Mouse (Mus musculus) naive thymus-derived CD4-positive, alpha-beta T cell, adult 2 months (primary cell): Measurements from ENCODE around the gene Nup54.

Source experiments
- DNase-seq: peaks from one replicate; pipeline ENCODE4 v3.0.0-alpha.2; 2011; ENCODE audit warnings: low read depth

The Nup54 gene

DNA sequence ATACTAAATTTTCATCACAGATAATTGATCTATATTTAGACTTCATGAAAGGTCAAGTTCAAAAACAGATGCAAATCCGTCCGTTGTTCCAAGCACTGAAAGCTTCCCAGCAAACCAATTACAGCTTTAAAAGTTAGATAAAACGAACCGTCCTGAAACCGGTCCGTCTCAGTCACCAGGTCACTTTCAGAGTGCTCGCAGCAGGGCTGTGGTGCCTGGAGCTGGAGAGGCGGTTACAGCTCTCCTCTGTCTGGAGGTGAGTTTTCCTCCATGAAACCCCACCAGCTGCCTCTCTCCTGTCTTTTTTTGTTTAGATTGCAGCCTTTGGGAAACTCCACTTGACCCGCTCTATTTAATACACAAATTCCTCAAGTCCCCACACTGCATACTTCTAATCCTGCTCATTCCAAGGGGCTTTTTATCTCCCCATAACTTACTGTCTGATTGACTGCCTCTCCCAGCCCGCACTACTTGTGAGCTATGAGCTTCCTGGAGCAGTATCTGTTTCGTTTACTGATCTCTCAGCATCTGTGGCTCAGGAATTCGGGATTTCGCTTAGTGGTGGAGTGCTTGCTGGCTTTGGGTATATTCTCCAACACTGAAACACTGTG is 58.1 kb downstream of the Nup54 start:
- DNase-seq: no peak

DNA sequence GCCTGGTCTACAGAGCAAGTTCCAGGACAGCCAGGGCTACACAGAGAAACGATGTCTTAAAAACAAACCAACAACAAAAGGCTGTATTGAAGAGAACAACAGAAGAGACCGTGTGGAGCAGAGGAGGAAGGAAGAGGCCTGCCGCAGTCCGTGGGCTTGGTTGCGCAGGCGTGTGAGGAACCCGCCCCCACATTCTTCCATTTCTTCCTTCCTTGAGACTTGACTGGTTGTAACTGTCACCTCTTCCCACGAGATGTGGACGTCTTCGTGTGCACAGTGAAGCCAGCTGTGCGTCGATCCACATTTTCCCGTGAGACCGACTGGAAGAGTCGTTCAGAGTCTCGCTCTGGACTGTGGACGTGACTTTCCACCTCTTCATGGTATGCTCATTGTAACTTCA is 59.7 kb downstream of the Nup54 start:
- DNase-seq: peak; percentile 79

DNA sequence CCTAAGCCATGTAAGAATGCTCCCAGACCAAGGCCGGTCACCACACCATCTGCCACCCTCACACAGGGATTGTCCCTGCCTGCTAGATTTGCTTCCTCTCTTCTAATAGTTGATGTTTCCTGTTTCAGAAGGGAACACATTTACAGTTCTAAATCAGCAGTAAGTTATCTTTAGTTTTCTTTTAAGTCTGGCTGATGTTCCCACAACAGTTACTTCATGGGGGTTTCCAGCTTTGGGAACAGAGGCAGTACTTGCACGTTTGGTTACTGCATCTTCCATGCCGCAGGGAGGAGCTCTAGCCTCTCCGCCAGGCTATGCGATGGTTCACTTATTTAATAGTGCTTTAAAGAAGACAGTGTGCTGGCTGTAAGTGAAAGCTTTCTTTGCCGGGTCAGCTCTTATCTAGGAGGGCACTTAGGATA is 60.3 kb downstream of the Nup54 start:
- DNase-seq: peak; percentile 76

DNA sequence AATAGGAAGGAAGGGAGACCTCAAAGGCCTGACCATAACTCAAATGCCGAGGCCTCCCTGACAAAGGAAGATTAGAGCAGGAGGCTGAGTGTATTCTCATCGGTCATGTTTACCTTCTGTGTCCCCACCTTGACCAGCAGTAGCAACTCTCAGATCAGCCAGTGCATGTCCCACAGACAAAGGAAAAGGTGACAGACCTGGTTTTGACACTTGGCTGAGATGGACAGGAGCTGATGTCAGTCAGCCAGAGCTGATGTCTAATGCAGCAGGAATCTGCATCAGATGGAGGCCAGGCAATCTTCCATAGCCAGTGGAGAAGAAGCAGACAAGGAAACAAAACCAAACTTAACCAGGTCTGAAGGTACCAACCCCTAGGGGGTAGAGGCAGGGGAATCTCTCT is 62.4 kb downstream of the Nup54 start:
- DNase-seq: no peak

DNA sequence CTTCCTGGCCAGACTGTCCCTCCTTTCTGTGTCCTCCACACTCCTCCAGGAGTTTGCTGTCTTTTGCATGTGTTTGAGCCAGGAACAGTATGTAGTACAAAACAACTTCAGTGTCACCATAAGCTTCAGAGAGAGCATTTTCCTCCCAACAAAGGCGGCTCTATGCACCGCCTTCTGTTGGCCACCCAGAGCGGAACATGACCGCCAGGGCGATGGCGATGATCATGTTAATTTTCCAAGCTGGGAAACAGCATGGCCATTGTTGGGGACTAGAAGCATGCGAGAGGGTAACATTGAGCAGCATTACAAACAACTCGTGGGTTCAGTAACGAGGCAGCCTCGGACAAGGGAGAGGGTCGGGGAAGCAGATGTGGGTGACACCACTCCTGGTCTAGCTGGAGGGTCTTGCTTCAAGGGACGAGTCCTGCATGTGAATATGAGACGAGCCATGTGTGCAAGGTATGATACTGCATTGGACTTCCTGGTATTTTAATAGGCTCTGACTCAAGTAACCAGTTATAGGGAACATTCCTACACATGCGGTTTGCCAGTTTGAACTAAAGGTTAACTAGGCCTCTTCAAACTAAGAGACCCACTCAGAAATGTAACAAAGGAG is 63.5 kb downstream of the Nup54 start:
- DNase-seq: no peak

DNA sequence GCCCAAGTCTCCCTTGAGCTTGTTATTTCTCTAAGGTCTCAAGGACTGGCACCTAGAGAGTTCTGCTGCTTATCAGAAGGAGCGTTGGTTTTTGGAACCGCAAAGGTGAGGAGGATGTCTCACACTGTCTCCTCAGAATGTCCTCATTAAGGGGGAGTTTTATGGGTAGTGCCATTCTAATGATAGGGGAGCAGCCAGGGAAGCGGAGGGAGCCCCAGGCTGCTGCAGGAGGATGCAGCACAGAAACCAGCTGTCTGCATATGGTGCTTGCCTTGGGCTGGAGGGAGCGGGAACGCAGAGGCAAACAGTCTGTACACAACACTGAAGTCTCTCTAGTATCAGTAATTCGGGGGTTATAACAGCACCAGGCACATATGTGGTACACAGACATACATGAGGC is 64.1 kb downstream of the Nup54 start:
- DNase-seq: no peak

DNA sequence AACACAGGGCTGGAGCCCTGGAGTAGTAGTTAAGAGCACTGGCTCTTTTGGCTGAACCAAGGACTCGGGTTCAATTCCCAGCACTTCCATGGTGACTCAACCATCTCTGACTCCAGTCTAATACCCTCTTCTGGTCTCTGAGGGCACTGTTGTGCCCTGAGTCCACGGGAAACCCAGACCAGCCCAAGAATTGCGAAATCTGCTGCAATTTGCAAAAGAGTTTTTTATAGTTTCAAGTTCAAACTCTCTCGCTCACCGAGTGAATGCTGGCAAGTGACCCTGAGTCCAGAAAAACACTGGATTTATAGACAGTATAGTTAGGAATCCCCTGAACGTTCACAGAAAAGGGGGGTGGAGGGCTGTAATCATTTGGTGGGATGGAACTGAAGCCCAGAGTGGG is 64.6 kb downstream of the Nup54 start:
- DNase-seq: no peak

DNA sequence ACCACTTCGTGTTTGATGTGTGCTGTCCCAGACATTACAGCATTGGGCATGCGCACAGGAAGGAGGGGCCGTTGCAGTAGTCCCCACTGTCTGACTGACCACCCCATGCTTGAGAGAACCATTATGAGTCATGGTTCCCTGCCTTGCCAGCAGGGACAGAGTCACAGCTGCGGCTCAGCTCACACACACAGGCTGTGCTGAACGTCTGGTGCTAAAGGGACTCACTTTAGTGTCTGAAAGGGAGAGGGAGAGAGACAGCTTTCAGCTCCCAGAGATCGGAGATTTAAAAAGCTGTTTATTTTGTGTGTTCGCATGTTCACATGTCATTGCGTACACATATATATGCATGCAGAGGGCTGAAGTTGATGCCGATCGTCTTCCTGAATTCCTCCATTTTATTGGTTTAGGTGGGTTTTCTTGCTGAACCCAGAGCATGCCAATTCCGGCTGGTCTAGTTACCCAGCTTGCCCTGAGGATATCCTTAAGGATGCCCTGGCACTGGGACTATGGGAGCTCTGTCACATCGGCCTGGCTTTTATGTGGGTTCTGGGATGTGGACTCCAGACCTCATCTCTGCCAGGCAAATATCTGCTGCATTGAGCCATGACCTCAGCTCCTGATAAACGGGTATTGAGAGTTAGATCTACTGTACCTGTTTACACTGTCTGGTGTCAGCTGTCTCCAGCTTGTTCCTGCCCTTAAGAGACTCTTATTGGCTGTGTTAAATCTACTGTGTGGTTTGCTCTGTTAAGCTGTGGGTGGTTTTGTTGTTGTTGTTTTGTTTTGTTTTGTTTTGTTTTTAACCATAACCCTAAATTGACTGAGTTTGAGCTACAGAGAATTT is 65.6 kb downstream of the Nup54 start:
- DNase-seq: no peak

DNA sequence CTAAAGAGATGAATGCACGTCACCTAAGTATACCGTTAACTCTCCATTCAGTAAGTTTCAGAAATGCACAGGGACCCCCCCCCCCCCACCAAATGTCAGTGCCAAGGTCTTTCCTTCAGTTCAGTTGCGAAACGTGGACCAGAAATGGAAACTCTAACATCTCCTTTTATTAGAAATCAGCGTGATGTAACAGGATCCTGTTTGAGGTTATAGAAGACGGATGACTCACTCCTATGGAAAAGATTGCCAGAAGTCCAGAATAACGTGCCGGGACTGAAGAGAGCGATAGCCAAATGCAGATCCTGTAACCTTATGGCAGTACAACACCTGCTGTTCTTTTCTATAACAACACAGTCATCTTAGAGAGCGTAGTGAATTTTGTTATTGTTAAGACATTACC is 66.6 kb downstream of the Nup54 start:
- no peak for DNase-seq

DNA sequence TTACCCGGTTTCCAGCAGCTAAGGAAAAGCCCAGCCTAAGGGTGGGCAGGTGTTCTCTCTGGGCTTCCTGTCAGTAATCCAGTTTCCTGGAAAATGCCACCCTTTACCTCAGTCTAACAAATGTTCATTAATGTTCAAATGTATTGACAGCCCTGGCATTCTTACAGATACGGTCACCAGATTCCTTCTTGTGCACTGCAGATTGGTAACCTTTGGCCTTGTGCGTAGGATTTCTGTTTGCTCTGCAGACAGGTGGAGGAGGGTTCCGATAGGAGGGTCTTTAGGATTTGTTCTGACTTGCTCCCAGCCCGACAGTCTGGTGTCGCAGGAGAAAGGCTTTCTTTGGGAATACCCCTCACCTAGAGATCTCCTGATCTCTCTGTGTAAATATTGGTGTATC is 68.5 kb downstream of the Nup54 start:
- no peak for DNase-seq
